Mouse (Mus musculus) left cerebral cortex, postnatal 4 days (tissue): ENCODE measurements around the gene Far1. TPM values are rescaled to one million over a fixed set of nuclear protein-coding genes. Genes with fewer than 3 reads are reported as not detected.

Experiments
- DNase-seq: peaks from one replicate; pipeline ENCODE4 v3.0.0-alpha.2; 2022
- intact Hi-C: fragments of 180-260 bp; cut with DNase I; formaldehyde crosslinking; loops from one replicate; pipeline ENCODE4 v1.15.1; 2025
- total RNA-seq, 2 experiments: library from RNA; stranded (reverse); gene quantifications; 2 replicates each; pipeline ENCODE4 v1.2.3; 2021

Far1 gene
- 100 to 1,000 TPM; 124 to 128 TPM for total RNA-seq

DNA sequence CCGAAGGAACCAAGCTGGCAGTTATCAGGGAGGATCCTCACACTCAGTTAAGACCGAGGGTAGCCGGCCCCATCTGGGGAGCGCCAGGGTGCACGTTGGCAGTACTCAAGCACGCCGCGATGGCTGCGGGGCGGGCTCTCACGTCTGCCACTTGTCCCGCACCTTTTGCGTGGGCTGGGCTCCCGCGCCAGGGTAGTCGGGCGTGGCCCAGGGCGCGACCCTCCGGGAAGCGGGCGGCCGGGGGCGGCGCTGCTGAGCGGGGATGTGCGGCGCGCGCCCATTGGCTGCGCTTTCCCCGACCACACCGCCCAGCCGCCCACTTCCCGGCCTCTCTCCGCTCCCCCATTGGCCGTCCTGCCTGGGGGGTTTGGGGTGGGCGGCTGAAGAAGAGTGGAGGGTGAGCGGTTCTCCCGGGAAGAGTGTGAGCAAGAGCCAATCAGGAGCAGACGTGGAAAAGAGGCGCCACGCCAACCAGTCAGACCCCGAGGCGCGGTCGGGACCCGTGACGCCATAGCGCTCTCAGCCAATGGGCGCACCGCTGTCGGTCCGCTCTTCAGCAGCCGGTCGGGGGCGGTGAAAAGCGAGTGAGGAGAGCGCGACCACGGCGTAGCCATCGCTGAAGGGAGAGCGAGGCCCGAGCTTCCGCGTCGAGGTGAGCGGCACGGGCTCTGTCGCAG lies at the start of gene Far1:
Far1 (plus strand) TSS at position 549 of the 677 bp plus-strand sequence.
- intact Hi-C loops = no loop called here
- peak; percentile 99 for DNase-seq

DNA sequence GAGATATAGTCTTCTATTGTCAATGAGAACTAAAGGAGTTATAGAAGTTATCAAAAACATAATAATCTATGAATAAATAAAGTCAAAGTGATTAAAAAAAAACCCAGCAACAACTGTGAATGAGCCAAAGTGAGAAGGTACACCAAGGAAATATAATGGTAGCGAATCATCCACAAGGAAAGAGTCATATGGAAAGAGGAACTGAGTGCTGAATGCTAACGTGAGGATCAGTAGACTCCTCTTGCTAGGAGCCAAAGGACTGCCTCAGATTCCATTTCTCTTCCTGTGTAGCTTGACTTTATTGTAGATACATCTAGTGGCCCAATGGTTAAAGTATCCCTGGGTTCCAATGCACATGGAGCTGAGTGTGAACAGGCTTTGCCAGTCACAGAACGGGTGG lies 45.3 kb upstream of the Far1 start:
- no peak for DNase-seq
- intact Hi-C loops = no loop called here

- intact Hi-C loops = no loop called here
- DNase-seq = no peak
These were observed 43.0 kb upstream of the Far1 start for GRCm38 (mm10) chr7:113470671-113471070.

GRCm38 (mm10) chr7:113471653-113472052 lies 42.0 kb upstream of the Far1 start:
- no peak for DNase-seq
- intact Hi-C loops = no loop called here

DNA sequence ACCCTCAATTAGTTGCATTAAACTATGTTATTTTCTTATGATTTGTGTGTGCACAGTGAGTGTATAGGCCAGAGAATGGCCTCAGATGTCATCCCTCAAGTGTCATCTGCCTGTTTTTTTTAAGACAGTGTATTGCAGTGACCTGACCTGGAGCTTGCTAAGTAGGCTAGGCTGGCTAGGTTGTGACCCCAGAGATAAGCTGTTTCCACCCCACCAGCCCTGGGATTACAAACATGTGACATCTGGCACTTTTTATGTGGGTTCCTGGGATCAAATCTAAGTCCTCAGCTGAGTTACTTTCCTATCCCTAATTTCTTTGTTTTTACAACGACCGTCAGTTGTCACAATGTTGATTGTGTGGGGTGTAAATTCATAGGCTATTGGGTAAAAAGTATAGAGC lies 17.8 kb upstream of the Far1 start:
- DNase-seq = no peak
- intact Hi-C loops = no loop called here

DNA sequence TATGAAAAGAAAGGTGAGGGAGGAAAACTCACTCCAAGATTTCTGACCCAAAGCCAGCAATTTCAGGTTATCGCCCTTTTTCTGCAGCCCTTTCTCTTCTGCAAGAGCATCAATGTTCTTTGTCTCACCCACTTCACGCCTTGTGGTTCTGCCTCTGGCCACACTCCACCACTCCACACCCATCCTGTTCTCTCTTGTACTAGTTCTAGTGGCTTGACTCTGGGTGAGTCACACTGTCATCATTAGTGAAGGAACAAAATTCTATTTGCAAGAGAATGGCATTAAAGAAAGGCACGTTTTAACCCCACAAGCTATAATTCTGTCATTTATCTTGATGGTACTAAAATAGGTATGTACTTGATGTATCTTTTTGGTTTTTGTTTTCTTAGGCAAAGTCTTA lies 15.2 kb upstream of the Far1 start:
- intact Hi-C loops = no loop called here
- DNase-seq = no peak

GRCm38 (mm10) chr7:113499821-113500220 lies 13.8 kb upstream of the Far1 start:
- intact Hi-C loops = no loop called here
- no peak for DNase-seq

DNA sequence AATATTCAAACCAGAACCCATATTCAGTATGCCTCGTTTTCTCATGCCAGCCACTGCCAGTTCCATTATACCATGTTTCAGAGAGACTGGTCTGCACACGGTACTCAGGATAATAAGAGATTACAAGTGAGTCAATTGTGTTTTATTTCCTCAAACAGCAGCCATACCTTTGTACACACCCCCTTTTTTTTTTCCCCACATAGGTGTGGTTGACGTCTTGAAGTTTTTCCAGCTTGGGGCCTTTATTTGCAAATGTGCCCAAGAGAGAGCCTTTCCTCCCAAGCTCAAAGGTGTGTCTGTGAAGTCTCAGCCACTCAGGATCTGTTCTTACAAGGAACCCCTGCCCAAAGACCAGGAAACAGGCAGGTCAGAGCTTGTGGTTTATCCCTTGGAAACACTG lies 11.2 kb upstream of the Far1 start:
- intact Hi-C loops = no loop called here
- no peak for DNase-seq

DNA sequence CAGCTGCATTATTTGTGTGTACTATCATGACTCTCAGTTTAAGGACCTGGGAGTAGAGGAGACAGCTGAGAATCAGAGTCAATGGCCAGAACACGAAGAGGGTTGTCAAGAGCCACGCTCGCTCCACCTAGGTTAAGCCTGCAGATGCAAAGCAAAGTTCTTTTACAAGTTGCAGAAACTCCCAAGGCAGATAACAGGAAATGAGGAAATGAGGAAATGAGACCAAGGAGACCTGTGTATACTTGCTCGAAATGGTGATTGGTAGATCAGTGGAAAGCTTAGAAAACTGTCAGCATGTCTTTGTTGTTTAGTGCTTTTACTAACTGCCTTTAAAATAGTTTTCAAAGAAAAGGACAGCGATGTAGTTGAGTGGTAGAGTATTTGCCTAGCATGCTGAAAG lies 8.6 kb upstream of the Far1 start:
- DNase-seq = no peak
- intact Hi-C loops = no loop called here

DNA sequence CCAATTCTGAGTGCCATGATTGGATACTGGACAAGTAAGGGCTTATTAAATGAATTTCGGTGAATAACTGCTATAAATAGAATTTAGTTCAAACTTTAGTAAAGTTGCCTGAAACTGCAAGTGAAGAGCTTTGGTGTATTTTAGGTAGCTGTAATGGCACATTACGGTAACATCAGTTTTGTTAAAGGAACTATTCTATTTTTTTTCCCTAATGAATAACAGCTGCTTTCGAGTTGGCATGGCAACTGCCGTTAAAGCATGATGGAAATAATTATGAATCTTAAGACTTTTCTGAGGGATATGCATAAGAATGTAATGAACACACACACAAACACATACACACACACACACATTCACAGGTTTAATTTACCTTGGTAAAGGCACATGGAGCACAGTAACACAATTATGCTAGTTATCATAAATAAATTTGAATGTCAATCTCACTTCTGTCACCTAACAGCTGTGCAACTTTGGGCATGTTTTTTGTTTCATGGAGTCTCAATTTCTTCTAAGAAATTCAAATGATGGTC lies 8.1 kb upstream of the Far1 start:
- no peak for DNase-seq

GRCm38 (mm10) chr7:113507846-113508245 lies 5.8 kb upstream of the Far1 start:
- peak; percentile 1 for DNase-seq
- intact Hi-C loops = no loop called here

More for the DNA sequence above, 8.1 kb upstream of the Far1 start:
- intact Hi-C loops = no loop called here

DNA sequence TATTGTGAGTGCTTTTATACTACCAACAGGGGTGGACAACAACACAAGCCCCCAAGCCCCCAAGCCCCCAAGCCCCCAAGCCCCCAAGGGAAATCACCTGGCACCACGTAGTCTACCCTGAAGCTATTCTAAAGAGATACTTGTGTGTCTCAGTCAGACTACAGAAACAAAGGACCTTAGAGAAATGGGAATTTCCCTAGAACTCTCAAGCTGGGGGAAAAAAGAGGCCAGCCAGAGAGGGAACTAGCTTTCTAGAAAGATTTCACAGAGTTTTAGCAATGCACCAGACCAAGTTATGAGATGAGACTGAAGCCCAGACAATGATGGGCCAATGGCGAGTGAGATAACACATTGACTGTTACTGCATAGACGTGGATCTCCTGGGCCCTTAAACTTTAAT lies 2.2 kb upstream of the Far1 start:
- intact Hi-C loops = no loop called here
- no peak for DNase-seq

- intact Hi-C loops = no loop called here
These were observed 928 bp upstream of the Far1 start for GRCm38 (mm10) chr7:113512527-113513285.

GRCm38 (mm10) chr7:113513963-113514649 lies 472 bp downstream of the Far1 start:
- no peak for DNase-seq
- intact Hi-C loops = no loop called here

More at GRCm38 (mm10) chr7:113512527-113513285, 928 bp upstream of the Far1 start:
- DNase-seq = no peak

- DNase-seq = no peak
- intact Hi-C loops = no loop called here
These were observed 2.2 kb downstream of the Far1 start for GRCm38 (mm10) chr7:113515831-113516230.

DNA sequence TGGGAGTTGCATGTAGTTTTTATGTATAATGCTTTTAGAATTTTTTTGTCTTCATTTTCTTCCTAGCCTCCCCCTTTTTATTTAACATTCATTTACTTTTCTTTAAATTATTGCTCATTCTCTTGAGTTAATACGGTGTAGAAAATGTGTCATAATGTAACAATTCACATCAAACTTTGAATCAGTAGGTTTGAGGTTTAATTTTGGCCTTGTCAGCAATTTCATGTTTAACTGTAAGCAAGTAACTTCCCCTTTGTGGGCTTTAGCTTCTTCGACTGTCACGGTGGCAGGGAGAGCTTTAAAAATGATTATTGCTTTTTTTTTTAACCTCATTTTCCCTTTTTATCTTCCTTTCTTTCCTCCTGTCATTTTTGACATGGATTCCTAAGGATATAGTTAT lies 4.8 kb downstream of the Far1 start:
- DNase-seq = no peak
- intact Hi-C loops = no loop called here

DNA sequence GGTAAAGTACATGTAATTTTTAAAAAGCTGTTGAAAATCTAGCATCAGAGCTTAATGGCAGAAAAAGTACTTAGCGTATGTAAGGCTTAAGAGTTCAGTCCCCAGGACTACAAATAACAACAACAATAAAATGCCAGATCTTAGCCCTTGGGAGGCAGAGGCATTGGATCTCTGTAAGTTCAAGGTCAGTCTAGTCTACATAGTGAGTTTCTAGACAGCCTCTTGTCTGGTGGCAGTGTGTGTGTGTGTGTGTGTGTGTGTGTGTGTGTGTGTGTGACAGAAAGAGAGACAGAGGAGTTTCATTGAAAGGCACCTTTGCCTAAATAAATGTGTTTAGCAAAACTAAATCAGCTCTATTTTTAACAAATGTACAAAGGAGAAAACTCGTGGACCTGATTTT lies 5.3 kb downstream of the Far1 start:
- no peak for DNase-seq
- intact Hi-C loops = no loop called here

DNA sequence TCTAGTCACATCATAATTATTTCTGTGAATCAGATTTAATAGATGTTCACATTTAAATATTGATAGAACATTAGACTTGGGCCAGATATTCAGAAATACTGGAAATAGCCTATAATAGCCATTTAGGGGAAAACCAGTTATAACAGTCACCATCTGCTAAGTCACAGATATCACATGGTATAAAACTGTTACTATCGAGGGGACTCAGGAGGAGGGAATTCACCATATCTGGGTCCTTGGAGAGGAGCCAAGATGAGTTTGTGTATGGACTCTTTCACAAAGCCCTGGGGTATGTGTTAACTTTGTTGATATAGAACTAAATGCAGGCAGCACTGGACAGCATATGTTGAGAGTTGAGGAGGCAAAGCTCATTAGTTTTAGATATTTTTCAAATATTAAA lies 29.5 kb downstream of the Far1 start:
- no peak for DNase-seq
- intact Hi-C loops = no loop called here

DNA sequence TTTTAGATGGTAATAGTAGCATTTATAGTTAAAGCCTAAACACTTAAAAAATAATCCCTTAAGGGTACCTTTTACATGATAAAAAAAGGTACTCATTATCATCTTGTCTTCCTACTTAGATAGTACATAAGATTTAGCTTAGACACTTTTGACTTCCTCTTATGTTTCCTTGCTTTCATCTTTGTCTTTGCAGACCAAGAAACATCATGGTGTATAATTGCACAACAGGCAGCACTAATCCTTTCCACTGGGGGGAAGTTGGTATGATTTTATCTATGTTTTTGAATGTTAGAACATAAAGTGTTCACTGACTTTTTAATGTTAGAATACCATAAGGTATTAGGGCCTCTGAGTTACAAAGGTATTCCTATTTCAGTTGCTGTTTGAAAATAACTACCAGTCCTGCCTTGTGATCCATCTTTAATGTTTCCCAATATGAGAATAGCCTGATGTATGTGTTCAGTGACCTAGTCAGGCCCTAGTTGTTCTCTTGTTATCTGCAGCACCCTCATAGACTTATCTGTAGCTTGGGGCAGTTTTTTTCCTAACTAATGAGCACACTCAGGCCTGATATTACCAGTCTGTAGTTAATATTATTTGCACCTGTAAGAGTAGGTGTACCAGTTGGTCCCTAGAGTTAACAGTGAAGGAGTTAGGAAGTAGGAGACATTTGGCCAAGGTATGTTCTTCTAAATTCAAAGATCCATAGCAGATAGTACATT lies 38.3 kb downstream of the Far1 start:
- no peak for DNase-seq
- intact Hi-C loops = no loop called here

DNA sequence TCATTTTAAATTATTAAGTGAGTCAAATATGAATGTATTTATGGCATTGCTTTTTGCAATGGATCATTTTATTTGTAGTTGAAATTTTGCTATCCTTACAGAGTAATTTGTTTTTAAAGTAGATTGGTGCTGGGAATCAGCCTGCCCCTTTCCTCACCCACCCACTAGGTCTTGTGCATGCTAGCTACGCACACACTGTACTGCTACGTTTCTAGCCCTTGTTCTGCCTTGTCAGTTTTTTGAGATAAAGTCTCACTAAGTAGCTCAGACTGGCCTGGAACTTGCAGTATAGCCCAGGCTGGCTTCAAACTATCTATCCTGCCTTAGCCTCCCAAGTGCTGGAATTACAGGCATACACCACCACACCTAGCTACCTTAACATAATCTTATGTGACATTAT lies 38.9 kb downstream of the Far1 start:
- DNase-seq = no peak
- intact Hi-C loops = no loop called here

- no peak for DNase-seq
- intact Hi-C loops = no loop called here
These were observed 42.5 kb downstream of the Far1 start for GRCm38 (mm10) chr7:113556138-113556537.
